Mouse (Mus musculus): ENCODE measurements around the gene Hdac10.

DNA sequence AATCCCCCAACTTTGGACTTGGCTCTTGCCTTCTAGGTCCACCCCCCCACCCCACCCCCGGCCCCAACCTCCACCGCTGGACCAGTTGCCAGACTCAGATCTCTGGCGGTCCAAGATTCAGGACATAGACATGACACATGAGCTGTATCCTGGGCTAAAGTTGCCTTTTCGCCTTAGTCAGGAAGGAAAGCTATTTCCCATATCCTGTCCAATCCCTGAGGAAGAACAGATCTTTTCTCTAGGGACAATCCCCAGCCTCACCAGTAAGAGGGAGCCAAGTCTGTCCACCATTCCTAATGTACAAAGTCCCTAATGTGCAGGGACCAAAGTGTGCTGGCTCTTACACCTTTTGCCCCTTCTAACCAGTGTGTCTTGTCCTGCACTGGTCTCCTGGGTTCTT is 13.4 kb upstream of the Hdac10 start:
- TF ChIP-seq POLR2A (IDR thresholded peaks at IDR 0.05; ENCODE audit: insufficient read depth, low read depth, low read length) (no peak), CTCF (IDR thresholded peaks at IDR 0.05; ENCODE audit: insufficient read depth, low read depth, low read length) (no peak)
